Mouse (Mus musculus) G1E (cell line): ENCODE data around the gene Xndc1.

Experiments used
- CTCF ChIP-seq: IDR thresholded peaks from 2 replicates; pipeline ENCODE4 v1.5.1; 2012; ENCODE audit warnings: low read depth, low read length, inconsistent platforms, mixed read lengths
- GATA1 ChIP-seq: IDR thresholded peaks from 2 replicates; pipeline ENCODE4 v1.6.1; 2012; ENCODE audit warnings: borderline replicate concordance, low read length, inconsistent platforms, mixed read lengths
- POLR2AphosphoS5 ChIP-seq: IDR thresholded peaks from 2 replicates; pipeline ENCODE4 v1.6.1; 2012; ENCODE audit warnings: low read depth, low read length, inconsistent platforms; ENCODE audit not compliant: insufficient replicate concordance
- TAL1 ChIP-seq: conservative IDR thresholded peaks from 2 replicates; pipeline ENCODE4 v1.6.1; 2012; ENCODE audit warnings: low read depth, low read length, inconsistent platforms, mixed read lengths

GRCm38 (mm10) chr7:102034904-102035303 is 30.4 kb upstream of the Xndc1 start:
- TF ChIP-seq CTCF (no peak), POLR2AphosphoS5 (no peak), GATA1 (no peak), TAL1 (no peak)
